Mouse (Mus musculus): ENCODE measurements around the gene Ctdsp2.

Ctdsp2 gene

GRCm38 (mm10) chr10:126962271-126962965 is 16.1 kb upstream of the Ctdsp2 start:
- intact Hi-C loops (cut with DNase I): no loop called here

GRCm38 (mm10) chr10:126962966-126963330 is 15.6 kb upstream of the Ctdsp2 start:
- intact Hi-C loops (cut with DNase I): no loop called here

GRCm38 (mm10) chr10:126963821-126964220 is 14.7 kb upstream of the Ctdsp2 start:
- intact Hi-C loops (cut with DNase I): no loop called here

- intact Hi-C loops (cut with DNase I): no loop called here
These were observed 7.0 kb upstream of the Ctdsp2 start for GRCm38 (mm10) chr10:126971363-126972050.

- intact Hi-C loops (cut with DNase I): no loop called here
These were observed 6.3 kb upstream of the Ctdsp2 start for GRCm38 (mm10) chr10:126972051-126972725.

GRCm38 (mm10) chr10:126972988-126973387 is 5.5 kb upstream of the Ctdsp2 start:
- intact Hi-C loops (cut with DNase I): no loop called here

GRCm38 (mm10) chr10:126975706-126976105 is 2.8 kb upstream of the Ctdsp2 start:
- intact Hi-C loops (cut with DNase I): no loop called here

- intact Hi-C loops (cut with DNase I): no loop called here
These were observed 1.4 kb upstream of the Ctdsp2 start for GRCm38 (mm10) chr10:126977076-126977475.

- intact Hi-C loops (cut with DNase I): no loop called here
These were observed 661 bp downstream of the Ctdsp2 start for GRCm38 (mm10) chr10:126979121-126979635.

GRCm38 (mm10) chr10:126979636-126980151 is 1.2 kb downstream of the Ctdsp2 start:
- intact Hi-C loops (cut with DNase I): no loop called here

- intact Hi-C loops (cut with DNase I): no loop called here
These were observed 1.9 kb downstream of the Ctdsp2 start for GRCm38 (mm10) chr10:126980221-126980932.

GRCm38 (mm10) chr10:126980933-126981530 is 2.5 kb downstream of the Ctdsp2 start:
- intact Hi-C loops (cut with DNase I): no loop called here

- intact Hi-C loops (cut with DNase I): no loop called here
These were observed 3.2 kb downstream of the Ctdsp2 start for GRCm38 (mm10) chr10:126981746-126982145.

GRCm38 (mm10) chr10:126983193-126983725 is 4.7 kb downstream of the Ctdsp2 start:
- intact Hi-C loops (cut with DNase I): no loop called here

- intact Hi-C loops (cut with DNase I): no loop called here
These were observed 5.9 kb downstream of the Ctdsp2 start for GRCm38 (mm10) chr10:126984189-126985004.

GRCm38 (mm10) chr10:126985127-126985526 is 6.6 kb downstream of the Ctdsp2 start:
- intact Hi-C loops (cut with DNase I): no loop called here

GRCm38 (mm10) chr10:126985579-126985978 is 7.1 kb downstream of the Ctdsp2 start:
- intact Hi-C loops (cut with DNase I): no loop called here

GRCm38 (mm10) chr10:126986541-126986961 is 8.0 kb downstream of the Ctdsp2 start:
- intact Hi-C loops (cut with DNase I): no loop called here
